Mouse (Mus musculus) bone marrow, adult 2 months (tissue): ENCODE results near the gene Unk.

ENCODE experiments used
- CTCF ChIP-seq: fragments of 200-500 bp; IDR thresholded peaks from 2 replicates; pipeline ENCODE4 v1.5.1; 2011; ENCODE audit warnings: low read length, control low read depth; ENCODE audit not compliant: control insufficient read depth, insufficient read depth
- POLR2A ChIP-seq: fragments of 200-500 bp; IDR thresholded peaks from 2 replicates; pipeline ENCODE4 v1.6.1; 2011; ENCODE audit warnings: low read depth, mild to moderate bottlenecking, control low read depth, low read length, borderline replicate concordance; ENCODE audit not compliant: control insufficient read depth

- TF ChIP-seq CTCF (no peak), POLR2A (no peak)
These were observed 46.1 kb downstream of the Unk start for GRCm38 (mm10) chr11:116076266-116076540.
